Mouse (Mus musculus): Measurements from ENCODE around the gene Myo16. TPM values are rescaled to one million over a fixed set of nuclear protein-coding genes. Genes with fewer than 3 reads are reported as not detected.

Myo16 gene
- total RNA-seq, 2 experiments from 2014 or later: 30.5 to 38.7 TPM

- intact Hi-C loops (cut with DNase I): no loop called here
- no peak overlapping the region for H3K4me3 ChIP-seq
- DNase-seq (ENCODE audit: extremely low spot score in 1 of 2, low spot score in 2 of 2): no peak
- H3K27ac ChIP-seq: no peak overlapping the region
- no peak for TF ChIP-seq CTCF (IDR thresholded peaks at IDR 0.05)
Observed at GRCm38 (mm10) chr8:10190607-10191006, 36.9 kb downstream of the Myo16 start.

- TF ChIP-seq CTCF (IDR thresholded peaks at IDR 0.05): no peak
- no peak for DNase-seq (ENCODE audit: extremely low spot score in 1 of 2, low spot score in 2 of 2)
- H3K4me3 ChIP-seq: no peak overlapping the region
- intact Hi-C loops (cut with DNase I): no loop called here
- no peak overlapping the region for H3K27ac ChIP-seq
Observed at GRCm38 (mm10) chr8:10198164-10198563, 44.5 kb downstream of the Myo16 start.

- H3K4me3 ChIP-seq: no peak overlapping the region
- DNase-seq (ENCODE audit: extremely low spot score in 1 of 2, low spot score in 2 of 2): no peak
- no peak for TF ChIP-seq CTCF (IDR thresholded peaks at IDR 0.05)
- intact Hi-C loops (cut with DNase I): no loop called here
- H3K27ac ChIP-seq: no peak overlapping the region
Observed at GRCm38 (mm10) chr8:10199301-10199700, 45.6 kb downstream of the Myo16 start.

GRCm38 (mm10) chr8:10200042-10200441 is 46.3 kb downstream of the Myo16 start:
- no peak for TF ChIP-seq CTCF (IDR thresholded peaks at IDR 0.05)
- intact Hi-C loops (cut with DNase I): no loop called here
- H3K27ac ChIP-seq: no peak overlapping the region

GRCm38 (mm10) chr8:10215023-10215422 is 61.3 kb downstream of the Myo16 start:
- intact Hi-C loops (cut with DNase I): no loop called here
- TF ChIP-seq CTCF (IDR thresholded peaks at IDR 0.05): no peak
- H3K27ac ChIP-seq: no peak overlapping the region
- DNase-seq (ENCODE audit: extremely low spot score in 1 of 2, low spot score in 2 of 2): no peak
- no peak overlapping the region for H3K4me3 ChIP-seq

More at GRCm38 (mm10) chr8:10200042-10200441, 46.3 kb downstream of the Myo16 start:
- H3K4me3 ChIP-seq: no peak overlapping the region
- no peak for DNase-seq (ENCODE audit: extremely low spot score in 1 of 2, low spot score in 2 of 2)

GRCm38 (mm10) chr8:10219761-10220276 is 66.1 kb downstream of the Myo16 start:
- no peak for DNase-seq (ENCODE audit: extremely low spot score in 1 of 2, low spot score in 2 of 2)
- intact Hi-C loops (cut with DNase I): no loop called here
- H3K27ac ChIP-seq: no peak overlapping the region

GRCm38 (mm10) chr8:10222770-10223169 is 69.1 kb downstream of the Myo16 start:
- H3K27ac ChIP-seq: no peak overlapping the region
- intact Hi-C loops (cut with DNase I): no loop called here
- H3K4me3 ChIP-seq: no peak overlapping the region
- TF ChIP-seq CTCF (IDR thresholded peaks at IDR 0.05): no peak
- no peak for DNase-seq (ENCODE audit: extremely low spot score in 1 of 2, low spot score in 2 of 2)

More at GRCm38 (mm10) chr8:10219761-10220276, 66.1 kb downstream of the Myo16 start:
- no peak overlapping the region for H3K4me3 ChIP-seq
- TF ChIP-seq CTCF (IDR thresholded peaks at IDR 0.05): no peak

GRCm38 (mm10) chr8:10223528-10224194 is 70.0 kb downstream of the Myo16 start:
- DNase-seq (ENCODE audit: extremely low spot score in 1 of 2, low spot score in 2 of 2): no peak

GRCm38 (mm10) chr8:10224305-10224971 is 70.7 kb downstream of the Myo16 start:
- no peak overlapping the region for H3K27ac ChIP-seq
- intact Hi-C loops (cut with DNase I): no loop called here
- no peak for TF ChIP-seq CTCF (IDR thresholded peaks at IDR 0.05)
- DNase-seq (ENCODE audit: extremely low spot score in 1 of 2, low spot score in 2 of 2): no peak
- no peak overlapping the region for H3K4me3 ChIP-seq

More at GRCm38 (mm10) chr8:10223528-10224194, 70.0 kb downstream of the Myo16 start:
- TF ChIP-seq CTCF (IDR thresholded peaks at IDR 0.05): no peak
- H3K27ac ChIP-seq: peak overlapping the region; percentile 16; the same call in 1 of the 2 replicates
- intact Hi-C loops (cut with DNase I): no loop called here
- no peak overlapping the region for H3K4me3 ChIP-seq

GRCm38 (mm10) chr8:10225018-10225417 is 71.3 kb downstream of the Myo16 start:
- H3K4me3 ChIP-seq: no peak overlapping the region
- intact Hi-C loops (cut with DNase I): no loop called here
- TF ChIP-seq CTCF (IDR thresholded peaks at IDR 0.05): no peak
- no peak overlapping the region for H3K27ac ChIP-seq
- DNase-seq (ENCODE audit: extremely low spot score in 1 of 2, low spot score in 2 of 2): no peak

- Histone ChIP-seq H3K27ac (no peak overlapping the region), H3K4me3 (no peak overlapping the region)
- intact Hi-C loops (cut with DNase I): loop anchor here (2.0 to 5.0 kb wide), 3 partner anchors 71 to 189 kb away; no protein-coding TSS in a partner anchor
- peak; percentile 83 for TF ChIP-seq CTCF (IDR thresholded peaks at IDR 0.05)
- peak; percentile 41 to 54 for DNase-seq (ENCODE audit: extremely low spot score in 1 of 2, low spot score in 2 of 2)
Observed at GRCm38 (mm10) chr8:10230746-10231369, 77.1 kb downstream of the Myo16 start.

GRCm38 (mm10) chr8:10234516-10234915 is 80.8 kb downstream of the Myo16 start:
- intact Hi-C loops (cut with DNase I): loop anchor here (5.0 kb wide), 2 partner anchors 68 to 192 kb away; no protein-coding TSS in a partner anchor
- H3K4me3 ChIP-seq: no peak overlapping the region
- TF ChIP-seq CTCF (IDR thresholded peaks at IDR 0.05): no peak
- no peak overlapping the region for H3K27ac ChIP-seq
- no peak for DNase-seq (ENCODE audit: extremely low spot score in 1 of 2, low spot score in 2 of 2)

Measured in left cerebral cortex, adult 2 months (tissue).